Mouse (Mus musculus): ENCODE results near the gene Kcnj10.

DNA sequence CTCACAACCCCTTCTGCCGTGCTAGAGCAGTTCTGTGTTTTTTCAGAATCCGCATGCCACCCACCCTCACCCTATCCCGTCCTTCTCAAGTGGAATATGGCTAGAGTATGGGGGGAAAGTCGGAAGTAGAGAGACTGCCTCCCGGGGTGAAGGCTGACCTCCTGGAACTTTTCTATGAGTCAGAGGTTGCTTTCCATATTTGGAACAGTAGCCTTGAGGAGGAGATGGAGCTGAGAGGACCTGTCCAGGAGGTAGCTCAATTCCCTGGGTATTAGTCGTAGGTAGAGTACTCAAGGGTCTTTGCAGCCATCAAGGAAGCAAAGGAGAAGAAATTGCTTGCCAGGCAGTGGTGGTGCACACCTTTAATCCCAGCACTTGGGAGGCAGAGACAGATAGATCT is 11.0 kb downstream of the Kcnj10 start:
- TF ChIP-seq CTCF (IDR thresholded peaks at IDR 0.05; ENCODE audit: control insufficient read depth, insufficient read depth, low read length) = no peak
- TF ChIP-seq POLR2A (IDR thresholded peaks at IDR 0.05; ENCODE audit: borderline replicate concordance, control insufficient read depth, low read depth, low read length) = no peak

Measured in bone marrow, adult 2 months (tissue).